Mouse (Mus musculus) ES-Bruce4 (cell line): ENCODE results near the gene Pcif1. TPM values are rescaled to one million over a fixed set of nuclear protein-coding genes. Genes with fewer than 3 reads are reported as not detected.
"Not testable (repeated sequence)": the region's sequence is repeated elsewhere in the genome, so short reads cannot be mapped to it uniquely, and the experiment has no call there.

ENCODE experiments used
- H3K27ac ChIP-seq: 2 replicates; pipeline ENCODE4 v1.5.1; 2012; ENCODE audit warnings: low read length, inconsistent platforms; ENCODE audit not compliant: insufficient read depth
- H3K27me3 ChIP-seq: 2 replicates; pipeline ENCODE4 v1.6.1; 2012; ENCODE audit warnings: mild to moderate bottlenecking, low read length, inconsistent platforms; ENCODE audit not compliant: control insufficient read depth, poor library complexity, insufficient read depth, severe bottlenecking
- H3K36me3 ChIP-seq: 2 replicates; pipeline ENCODE4 v1.6.1; 2012; ENCODE audit warnings: inconsistent platforms, mild to moderate bottlenecking, low read length, moderate library complexity; ENCODE audit not compliant: control insufficient read depth, poor library complexity, insufficient read depth, severe bottlenecking
- H3K4me1 ChIP-seq: one replicate; pipeline ENCODE4 v1.8.1; 2011; ENCODE audit warnings: low read length; ENCODE audit not compliant: control insufficient read depth, insufficient read depth
- H3K4me3 ChIP-seq: 2 replicates; pipeline ENCODE4 v1.5.1; 2011; ENCODE audit warnings: low read depth, mild to moderate bottlenecking, low read length
- H3K9ac ChIP-seq: 2 replicates; pipeline ENCODE4 v1.6.1; 2012; ENCODE audit warnings: low read depth, mild to moderate bottlenecking, inconsistent platforms; ENCODE audit not compliant: poor library complexity, severe bottlenecking
- H3K9me3 ChIP-seq: replicated peaks from 2 replicates; pipeline ENCODE4 v1.6.1; 2012; ENCODE audit warnings: mild to moderate bottlenecking, low read length, inconsistent platforms; ENCODE audit not compliant: control insufficient read depth, poor library complexity, insufficient read depth, severe bottlenecking
- CTCF ChIP-seq: IDR thresholded peaks from one replicate; pipeline ENCODE4 v1.8.1; 2011; ENCODE audit warnings: low read depth, low read length
- EP300 ChIP-seq: IDR thresholded peaks from 2 replicates; pipeline ENCODE4 v1.6.1; 2011; ENCODE audit warnings: low read depth, low read length; ENCODE audit not compliant: insufficient read depth
- POLR2A ChIP-seq: IDR thresholded peaks from one replicate; pipeline ENCODE4 v1.8.1; 2011; ENCODE audit warnings: low read length; ENCODE audit not compliant: insufficient read depth
- polyA plus RNA-seq: library from polyadenylated mRNA; stranded (reverse); fragments of >200 nt; gene quantifications from 2 replicates; pipeline ENCODE4 v1.2.4, GENCODE M21; 2011; ENCODE audit warnings: low read depth; ENCODE audit not compliant: missing spikeins, insufficient read depth, insufficient read length

Pcif1 gene
- polyA plus RNA-seq, 1 experiment, result 30.2 TPM

DNA sequence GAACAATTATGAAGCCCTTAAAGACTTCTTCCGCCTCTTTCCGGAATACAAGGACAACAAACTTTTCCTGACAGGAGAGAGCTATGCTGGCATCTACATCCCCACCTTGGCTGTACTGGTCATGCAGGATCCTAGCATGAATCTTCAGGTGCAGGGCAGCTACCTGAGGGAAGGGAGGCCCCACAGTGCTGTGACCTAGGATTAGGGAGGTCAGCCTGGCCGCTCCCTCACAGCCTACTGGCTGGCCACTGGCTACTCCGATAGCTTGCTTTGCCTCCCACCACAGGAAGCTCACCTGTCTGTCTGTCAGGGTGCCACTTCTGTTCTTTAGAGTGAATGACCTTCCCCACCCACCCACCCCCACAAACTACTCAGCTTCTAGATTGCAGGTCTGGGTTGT, 43.9 kb upstream of the Pcif1 start:
- Histone ChIP-seq H3K9me3 (no peaks in the 10 kb centered on the region), H3K27me3 (no peaks in the 10 kb centered on the region), H3K4me1 (no peaks in the 10 kb centered on the region), H3K9ac (no peak overlapping the region), H3K4me3 (peak overlapping the region; percentile 23; the same call in 1 of the 2 replicates), H3K36me3 (peaks cover 26% of the 10 kb centered on the region), H3K27ac (no peak overlapping the region)
- TF ChIP-seq CTCF (no peak), POLR2A (no peak), EP300 (no peak)

DNA sequence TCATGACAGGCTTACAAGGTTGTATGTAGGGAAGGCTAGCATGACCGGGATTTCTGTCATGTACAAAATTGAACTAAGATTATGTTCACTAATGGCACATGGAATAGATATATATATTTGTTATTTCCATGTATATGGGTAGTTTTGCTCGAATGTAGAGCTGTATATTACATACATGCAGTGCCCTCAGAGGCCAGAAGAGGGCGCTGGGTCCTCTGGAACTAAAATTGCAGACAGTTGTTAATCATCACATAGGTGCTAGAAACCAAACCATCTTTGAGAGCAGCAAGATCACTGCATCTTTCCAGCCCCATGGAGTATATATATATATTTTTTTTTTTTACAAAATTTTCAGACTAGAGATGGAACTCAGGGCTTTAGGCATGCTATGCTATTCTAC, 33.3 kb upstream of the Pcif1 start:
- no peaks in the 10 kb centered on the region for H3K4me1 ChIP-seq
- H3K4me3 ChIP-seq, result no peak overlapping the region
- no peaks in the 10 kb centered on the region for H3K27me3 ChIP-seq
- H3K36me3 ChIP-seq, result peaks cover 5% of the 10 kb centered on the region
- peak; percentile 46 for TF ChIP-seq CTCF
- TF ChIP-seq EP300, result no peak
- no peak for TF ChIP-seq POLR2A
- no peaks in the 10 kb centered on the region for H3K9me3 ChIP-seq
- H3K27ac ChIP-seq, result no peak overlapping the region
- no peak overlapping the region for H3K9ac ChIP-seq

DNA sequence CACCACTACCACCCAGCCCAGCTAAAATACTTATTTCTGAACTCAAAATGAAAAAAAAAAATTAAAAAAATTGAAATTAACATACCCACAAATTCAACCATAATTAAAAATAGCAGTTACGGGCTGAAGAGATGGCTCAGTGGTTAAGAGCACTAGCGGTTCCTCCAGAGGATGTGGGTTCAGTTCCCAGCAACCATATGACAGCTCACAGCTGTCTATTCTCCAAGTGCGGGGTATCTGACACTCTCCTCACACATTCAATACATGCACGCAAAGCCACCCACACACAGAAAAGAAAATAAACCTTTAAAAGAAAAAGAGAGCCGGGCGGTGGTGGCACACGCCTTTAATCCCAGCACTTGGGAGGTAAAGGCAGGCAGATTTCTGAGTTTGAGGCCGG, 29.0 kb upstream of the Pcif1 start:
- no peak for TF ChIP-seq EP300
- no peak for TF ChIP-seq CTCF
- TF ChIP-seq POLR2A, result no peak
- H3K4me3 ChIP-seq, result no peak overlapping the region
- H3K36me3 ChIP-seq, result peaks cover 28% of the 10 kb centered on the region

DNA sequence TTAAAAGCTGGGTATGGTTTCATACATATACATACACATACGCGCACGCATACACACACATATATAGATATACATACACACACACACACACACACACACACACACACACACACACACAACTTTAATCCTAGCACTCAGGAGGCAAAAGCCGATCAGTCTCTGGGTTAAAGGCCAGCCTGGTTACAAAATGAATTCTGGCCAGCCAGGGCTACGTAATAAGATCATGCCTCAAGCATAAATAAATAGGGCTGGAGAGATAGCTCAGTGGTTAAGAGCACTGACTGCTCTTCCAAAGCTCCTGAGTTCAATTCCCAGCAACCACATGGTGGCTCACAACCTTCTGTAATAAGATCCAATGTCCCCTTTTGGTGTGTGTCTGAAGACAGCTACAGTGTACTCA, 23.5 kb upstream of the Pcif1 start:
- H3K9ac ChIP-seq, result 0 out of 2 replicates have a peak overlapping the region, but pooled peaks have one; percentile 14
- H3K27ac ChIP-seq, H3K4me3 ChIP-seq, H3K9me3 ChIP-seq, H3K27me3 ChIP-seq, H3K4me1 ChIP-seq: not testable (repeated sequence)
- peaks cover 23% of the 10 kb centered on the region for H3K36me3 ChIP-seq

More for the DNA sequence above, 29.0 kb upstream of the Pcif1 start:
- no peaks in the 10 kb centered on the region for H3K9me3 ChIP-seq
- no peaks in the 10 kb centered on the region for H3K27me3 ChIP-seq
- no peak overlapping the region for H3K27ac ChIP-seq
- no peaks in the 10 kb centered on the region for H3K4me1 ChIP-seq
- no peak overlapping the region for H3K9ac ChIP-seq

DNA sequence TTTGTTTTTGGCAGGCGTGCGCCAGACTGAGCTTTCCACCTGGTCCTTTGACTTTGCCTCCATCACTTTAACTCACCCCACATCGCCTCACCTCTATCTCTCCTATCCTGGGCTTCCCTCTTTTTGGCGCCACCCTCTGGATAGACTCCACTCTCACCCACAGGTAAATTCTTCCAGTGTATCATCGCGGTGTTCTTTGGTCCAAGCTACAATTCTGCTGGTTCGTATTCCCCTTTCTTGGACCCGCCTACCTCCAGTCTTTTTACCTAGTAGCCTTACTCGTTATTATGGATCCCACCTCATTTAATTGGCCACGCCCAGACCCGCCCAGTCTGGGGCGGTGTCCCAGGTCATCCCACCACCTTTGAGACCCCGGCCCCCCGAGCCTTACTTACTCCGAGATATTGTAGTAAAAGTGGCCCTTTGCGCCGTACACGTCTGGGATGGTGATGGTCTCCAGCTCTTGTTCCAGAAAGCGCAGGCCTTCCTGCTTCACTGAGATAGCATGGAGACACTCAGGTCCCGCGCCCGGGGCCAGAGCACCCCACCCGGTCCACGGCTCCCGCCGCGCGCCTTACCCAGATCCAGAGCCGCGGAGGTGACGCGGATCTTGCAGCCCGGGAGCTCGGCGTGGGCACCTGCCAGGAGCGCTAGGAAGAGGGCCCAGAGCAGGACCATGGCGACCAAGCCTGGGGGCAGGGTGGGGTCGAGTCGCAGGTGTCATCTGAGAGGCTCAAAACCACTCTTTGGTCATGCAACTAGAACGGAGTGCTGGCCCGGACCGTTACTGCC, 22.6 kb upstream of the Pcif1 start:
- Histone ChIP-seq H3K27me3 (no peaks in the 10 kb centered on the region), H3K9ac (peak overlapping the region; percentile 69), H3K4me1 (no peaks in the 10 kb centered on the region), H3K9me3 (no peaks in the 10 kb centered on the region), H3K4me3 (peak overlapping the region; percentile 69), H3K27ac (peak overlapping the region; percentile 68), H3K36me3 (peaks cover 19% of the 10 kb centered on the region)
- peak; percentile 10; the same call in 1 of the 2 replicates for TF ChIP-seq EP300
- peak; percentile 49 for TF ChIP-seq POLR2A
- TF ChIP-seq CTCF, result peak; percentile 18

DNA sequence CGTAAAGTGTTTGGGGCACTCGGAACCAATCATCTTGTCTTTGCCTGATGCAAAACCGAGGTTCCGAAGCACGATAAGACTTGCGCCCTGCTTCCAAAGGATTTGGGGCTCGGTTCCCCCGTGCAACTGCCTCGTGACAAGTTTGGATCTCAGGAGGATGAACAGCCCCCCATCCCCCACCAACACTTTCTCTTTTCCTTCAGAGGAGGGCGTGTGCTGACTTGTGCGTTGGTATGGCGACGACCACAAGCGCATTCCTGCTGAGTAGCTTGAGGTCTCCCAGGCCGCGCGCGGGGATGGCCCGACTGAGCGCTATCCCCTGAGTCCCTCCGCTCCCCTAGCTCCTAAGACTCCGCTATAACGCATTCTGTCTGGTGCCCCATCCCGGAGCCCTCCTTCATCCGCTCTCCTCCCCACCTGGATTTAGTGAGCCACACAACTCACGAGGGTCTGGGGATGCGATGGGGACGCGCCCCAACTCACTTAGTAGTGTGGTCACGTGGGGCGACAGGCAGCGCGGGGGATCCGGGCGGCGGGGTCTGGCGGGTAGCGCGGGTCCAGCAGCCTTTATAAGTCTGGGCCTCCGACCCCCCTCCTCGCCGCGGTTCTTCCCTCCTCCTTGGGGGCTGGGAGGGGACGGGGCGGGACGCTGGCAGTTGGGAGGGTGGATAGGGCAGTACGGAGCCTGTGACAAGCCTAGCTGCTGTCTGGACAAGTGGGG, 21.8 kb upstream of the Pcif1 start, which contains the start of gene Pltp:
TSS of gene Pltp (minus strand) at position 611 of the 721 bp plus-strand sequence.
- peak within 1 kb of the TSS; percentile 81 for H3K27ac ChIP-seq
- peak within 1 kb of the TSS; percentile 69 for H3K9ac ChIP-seq
- H3K4me1 ChIP-seq, result no peaks in the 10 kb centered on the region
- H3K4me3 ChIP-seq, result peak within 1 kb of the TSS; percentile 69
- H3K9me3 ChIP-seq, result no peaks in the 10 kb centered on the region
- H3K36me3 ChIP-seq, result peaks cover 16% of the 10 kb centered on the region
- 0 out of 2 replicates have a peak, but pooled peaks have one; percentile 16 for TF ChIP-seq EP300
- TF ChIP-seq CTCF, result no peak
- no peaks in the 10 kb centered on the region for H3K27me3 ChIP-seq
